Mouse (Mus musculus) limb, embryonic 14.5 days (tissue): Measurements from ENCODE around the gene Zfhx2. TPM values are rescaled to one million over a fixed set of nuclear protein-coding genes. Genes with fewer than 3 reads are reported as not detected.

Experiments
- ATAC-seq: fragments of 200-750 bp; cut with Nextera tagmentation; 2 replicates; pipeline ENCODE4 v1.8.0; 2017; ENCODE audit warnings: low read depth, moderate number of reproducible peaks, moderate TSS enrichment; ENCODE audit not compliant: low FRiP score
- DNase-seq: peaks from one replicate; pipeline ENCODE4 v3.0.0-alpha.2; 2015; ENCODE audit warnings: low spot score
- H3K27ac ChIP-seq: fragments of 300-500 bp; sonication (generic); replicated peaks from 2 replicates; pipeline ENCODE4 v1.5.1; 2014; ENCODE audit warnings: low read depth, mild to moderate bottlenecking, low read length, moderate library complexity, mixed read lengths
- H3K27me3 ChIP-seq: fragments of 300-500 bp; sonication (generic); 2 replicates; pipeline ENCODE4 v1.6.1; 2014; ENCODE audit warnings: low read length, mixed read lengths; ENCODE audit not compliant: control insufficient read depth, insufficient read depth
- H3K36me3 ChIP-seq: fragments of 300-500 bp; sonication (generic); 2 replicates; pipeline ENCODE4 v1.6.1; 2014; ENCODE audit warnings: mild to moderate bottlenecking, low read length, moderate library complexity, mixed read lengths; ENCODE audit not compliant: control insufficient read depth, insufficient read depth
- H3K4me1 ChIP-seq: fragments of 300-500 bp; sonication (generic); 2 replicates; pipeline ENCODE4 v1.6.1; 2014; ENCODE audit warnings: antibody characterized with exemption, low read length, mixed read lengths; ENCODE audit not compliant: control insufficient read depth, insufficient read depth
- H3K4me2 ChIP-seq: fragments of 300-500 bp; sonication (generic); replicated peaks from 2 replicates; pipeline ENCODE4 v1.6.1; 2014; ENCODE audit warnings: low read depth, mild to moderate bottlenecking, low read length, moderate library complexity; ENCODE audit not compliant: severe bottlenecking
- H3K4me3 ChIP-seq: fragments of 300-500 bp; sonication (generic); replicated peaks from 2 replicates; pipeline ENCODE4 v1.5.1; 2014; ENCODE audit warnings: low read length
- H3K9ac ChIP-seq: fragments of 300-500 bp; sonication (generic); 2 replicates; pipeline ENCODE4 v1.6.1; 2014; ENCODE audit warnings: mild to moderate bottlenecking, low read depth, low read length, moderate library complexity; ENCODE audit not compliant: severe bottlenecking
- H3K9me3 ChIP-seq: fragments of 300-500 bp; sonication (generic); 2 replicates; pipeline ENCODE4 v1.6.1; 2016; ENCODE audit warnings: low read length; ENCODE audit not compliant: control insufficient read depth
- POLR2A ChIP-seq: fragments of 200-500 bp; IDR thresholded peaks from 2 replicates; pipeline ENCODE4 v1.8.0; 2012; ENCODE audit warnings: inconsistent platforms, mild to moderate bottlenecking, moderate library complexity, borderline replicate concordance; ENCODE audit not compliant: insufficient read depth, insufficient read length; ENCODE audit errors: extremely low read depth
- WGBS: fragments of 180-500 bp; shearing (Covaris S2); extraction: QIAGEN DNeasy Blood & Tissue Kit; methylation state at CpG from one replicate; pipeline ENCODE4 v1.1.7; 2014; 5-methylcytosine and 5-hydroxymethylcytosine counted together
- polyA plus RNA-seq, 2 experiments: library from polyadenylated mRNA; depleted of rRNA in 1 of 2; stranded (reverse) in 1 of 2; unstranded in 1 of 2; fragments of >200 nt; fragmentation: Nextera tagmentation in 1 of 2; extraction: Ambion mirVana in 1 of 2; gene quantifications; 2 replicates each; pipeline versions ENCODE4 v1.2.1 to v1.2.3; 2012 to 2014

Gene Zfhx2
- polyA plus RNA-seq, 2 experiments: 3.7 to 5.3 TPM

DNA sequence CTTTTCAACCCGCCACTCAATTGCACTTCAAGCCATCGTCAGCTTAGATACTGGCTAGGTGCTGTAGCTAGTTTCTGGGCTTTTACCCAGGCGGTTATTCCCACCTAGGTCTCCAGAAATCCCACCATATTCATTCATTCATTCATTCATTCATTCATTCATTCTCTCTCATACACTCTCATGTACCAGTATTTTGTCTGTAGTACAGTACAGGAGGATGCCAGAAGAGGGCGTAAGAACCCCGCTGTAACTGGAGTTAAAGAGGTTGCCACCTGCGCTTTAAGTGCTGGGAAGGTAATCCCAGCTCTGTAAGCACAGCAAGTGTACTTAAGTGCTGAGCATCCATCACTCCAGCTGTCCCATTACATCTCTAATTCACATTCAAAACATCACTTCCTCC is 1.8 kb upstream of the Zfhx2 start:
- no peaks in the 10 kb centered on the region for H3K9me3 ChIP-seq
- 42% methylated on average over 6 of the region's 6 CpGs for whole genome bisulfite sequencing

GRCm38 (mm10) chr14:55091209-55091865 is 787 bp downstream of the Zfhx2 start:
- no peak; the same call in 1 of the 2 replicates for ATAC-seq
- peaks cover 20% of the 10 kb centered on the region for H3K4me1 ChIP-seq
- DNase-seq: no peak

More for the DNA sequence above, 1.8 kb upstream of the Zfhx2 start:
- H3K36me3 ChIP-seq: peaks cover 17% of the 10 kb centered on the region
- no peaks in the 10 kb centered on the region for H3K27me3 ChIP-seq
- DNase-seq (no peak), ATAC-seq (no peak)
- H3K4me2 ChIP-seq: 0 out of 2 replicates have a peak overlapping the region, but pooled peaks have one; percentile 67
- H3K4me1 ChIP-seq: peaks cover 20% of the 10 kb centered on the region
- no peak overlapping the region for H3K9ac ChIP-seq
- no peak overlapping the region for H3K27ac ChIP-seq
- H3K4me3 ChIP-seq: peak overlapping the region; percentile 67
- no peak for TF ChIP-seq POLR2A

DNA sequence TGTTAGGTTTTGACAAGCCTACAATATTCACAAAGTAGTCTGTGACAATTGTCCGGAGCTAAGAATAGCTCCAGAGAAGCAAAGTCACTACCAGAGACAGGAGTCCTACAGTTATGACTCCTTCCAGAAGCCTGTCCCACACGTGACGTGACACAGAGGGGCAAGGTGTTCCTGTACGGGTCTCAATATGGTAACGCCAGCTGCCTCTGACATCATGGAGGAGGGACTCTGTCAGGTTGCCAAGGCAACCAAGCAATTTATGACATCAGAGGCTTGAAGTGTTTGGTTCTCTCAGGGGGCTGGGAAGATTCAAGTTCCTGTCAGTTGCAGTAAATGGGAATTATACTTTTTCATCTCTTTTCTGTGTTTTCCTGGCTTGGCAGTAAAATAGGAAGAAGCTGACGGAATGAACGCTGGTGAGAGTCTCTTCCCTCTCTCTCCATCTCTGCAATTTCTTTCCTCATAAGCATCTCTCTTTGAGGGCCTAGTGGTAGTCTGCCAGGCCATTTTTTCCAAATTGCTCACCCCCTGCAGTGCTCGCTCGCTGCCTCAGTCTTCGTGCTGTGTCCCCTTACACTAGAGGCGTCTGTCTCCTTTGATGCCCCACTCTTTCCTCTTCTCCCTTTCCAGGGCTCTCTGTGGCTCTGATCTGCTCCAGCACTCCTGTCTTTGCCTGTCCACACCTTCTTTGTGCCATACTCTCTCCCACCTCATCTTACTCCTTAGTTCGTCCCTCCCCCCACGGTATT is 2.8 kb downstream of the Zfhx2 start:
- ATAC-seq: no peak
- no peak for TF ChIP-seq POLR2A
- Histone ChIP-seq H3K27ac (no peak overlapping the region), H3K36me3 (no peaks in the 10 kb centered on the region), H3K9me3 (no peaks in the 10 kb centered on the region), H3K27me3 (no peaks in the 10 kb centered on the region), H3K9ac (no peak overlapping the region), H3K4me3 (no peak overlapping the region), H3K4me2 (no peak overlapping the region), H3K4me1 (peaks cover 10% of the 10 kb centered on the region)
- DNase-seq: no peak
- 45% methylated on average over 13 of the region's 13 CpGs for WGBS

More at GRCm38 (mm10) chr14:55091209-55091865, 787 bp downstream of the Zfhx2 start:
- peak overlapping the region; percentile 68 for H3K9ac ChIP-seq
- peak overlapping the region; percentile 75 for H3K4me2 ChIP-seq
- no peaks in the 10 kb centered on the region for H3K9me3 ChIP-seq
- peak overlapping the region; percentile 34; the same call in 1 of the 2 replicates for H3K27ac ChIP-seq
- peak overlapping the region; percentile 56 for H3K4me3 ChIP-seq
- no peaks in the 10 kb centered on the region for H3K36me3 ChIP-seq
- WGBS: 6% methylated on average over 34 of the region's 34 CpGs
- no peak for TF ChIP-seq POLR2A
- H3K27me3 ChIP-seq: no peaks in the 10 kb centered on the region

- Histone ChIP-seq H3K4me2 (no peak overlapping the region), H3K27ac (no peak overlapping the region), H3K4me1 (peaks cover 8% of the 10 kb centered on the region), H3K27me3 (no peaks in the 10 kb centered on the region), H3K36me3 (no peaks in the 10 kb centered on the region), H3K4me3 (no peak overlapping the region), H3K9me3 (no peaks in the 10 kb centered on the region), H3K9ac (no peak overlapping the region)
- TF ChIP-seq POLR2A: no peak
- ATAC-seq (no peak), DNase-seq (no peak)
- 83% methylated on average over 6 of the region's 6 CpGs for WGBS
Measured at GRCm38 (mm10) chr14:55086009-55086514, 6.1 kb downstream of the Zfhx2 start.

GRCm38 (mm10) chr14:55085324-55086008 is 6.7 kb downstream of the Zfhx2 start:
- ATAC-seq: no peak
- Histone ChIP-seq H3K36me3 (no peaks in the 10 kb centered on the region), H3K27ac (no peak overlapping the region), H3K27me3 (no peaks in the 10 kb centered on the region), H3K9me3 (no peaks in the 10 kb centered on the region), H3K9ac (no peak overlapping the region), H3K4me2 (no peak overlapping the region), H3K4me1 (peaks cover 2% of the 10 kb centered on the region; the same call in 1 of the 2 replicates), H3K4me3 (no peak overlapping the region)
- 42% methylated on average over 9 of the region's 9 CpGs for WGBS
- DNase-seq: no peak
- TF ChIP-seq POLR2A: no peak
